8 mouse cellular contexts compared by ENCODE assay signal in genomic region chr4:115057674-115058316, GRCm38 (mm10). TPM values are rescaled to one million over a fixed set of nuclear protein-coding genes. Genes with fewer than 3 reads are reported as not detected.
DNase-seq lines count a peak whose midpoint lies in the region; ATAC-seq and TF ChIP-seq lines count a peak whose summit lies in the region.

No protein-coding gene starts in this region.

- peaks cover 14% of the 10 kb centered on the region for H3K4me1 ChIP-seq in forebrain, embryonic 16.5 days (replicated peaks; ENCODE audit: control insufficient read depth, insufficient read depth, low read length)
- H3K4me1 ChIP-seq in intestine, postnatal 0 days (replicated peaks; ENCODE audit: control insufficient read depth, insufficient read depth, low read length): no peaks in the 10 kb centered on the region
- 0 out of 2 replicates have a peak, but pooled peaks cover under 1% of the 10 kb centered on the region for H3K4me1 ChIP-seq in midbrain, postnatal 0 days (ENCODE audit: insufficient read depth, low read length)

- H3K27me3 ChIP-seq in forebrain, embryonic 16.5 days (replicated peaks; ENCODE audit: control insufficient read depth, insufficient read depth, low read length): peaks cover 63% of the 10 kb centered on the region
- peaks cover 92% of the 10 kb centered on the region for H3K27me3 ChIP-seq in intestine, postnatal 0 days (replicated peaks; ENCODE audit: control insufficient read depth, insufficient read depth, low read length)
- H3K27me3 ChIP-seq in midbrain, postnatal 0 days (ENCODE audit: insufficient read depth, low read length): peaks cover 44% of the 10 kb centered on the region

- no peak for TF ChIP-seq CTCF in intestine, postnatal 0 days (IDR thresholded peaks at IDR 0.05; ENCODE audit: low read depth)
- no peak for TF ChIP-seq CTCF in midbrain, postnatal 0 days (IDR thresholded peaks at IDR 0.05)

- H3K36me3 ChIP-seq in forebrain, embryonic 16.5 days (ENCODE audit: control insufficient read depth, insufficient read depth): no peaks in the 10 kb centered on the region
- H3K36me3 ChIP-seq in intestine, postnatal 0 days (ENCODE audit: control insufficient read depth, insufficient read depth): no peaks in the 10 kb centered on the region
- H3K36me3 ChIP-seq in midbrain, postnatal 0 days (ENCODE audit: insufficient read depth, low read length): no peaks in the 10 kb centered on the region

- peak; percentile 21; the same call in 1 of the 2 replicates for ATAC-seq in forebrain, embryonic 16.5 days
- ATAC-seq in intestine, postnatal 0 days: no peak
- peak; percentile 41; the same call in 1 of the 2 replicates for ATAC-seq in midbrain, postnatal 0 days (ENCODE audit: low FRiP score)

- WGBS in forebrain, embryonic 16.5 days: 1% methylated on average over 33 of the region's 33 CpGs
- 3% methylated on average over 33 of the region's 33 CpGs for WGBS in intestine, postnatal 0 days
- under 1% methylated on average over 33 of the region's 33 CpGs for WGBS in midbrain, postnatal 0 days

- no peak overlapping the region for H3K27ac ChIP-seq in forebrain, embryonic 16.5 days (ENCODE audit: low read length)
- peak overlapping the region; percentile 21 for H3K27ac ChIP-seq in intestine, postnatal 0 days (ENCODE audit: low read depth, low read length)
- H3K27ac ChIP-seq in midbrain, postnatal 0 days (ENCODE audit: low read depth, low read length): peak overlapping the region; percentile 84

- 0 out of 2 replicates have a peak overlapping the region, but pooled peaks have one; percentile 10 for H3K9ac ChIP-seq in forebrain, embryonic 16.5 days (replicated peaks; ENCODE audit: low read depth, low read length)
- H3K9ac ChIP-seq in intestine, postnatal 0 days (ENCODE audit: low read depth, low read length): peak overlapping the region; percentile 0; the same call in 1 of the 2 replicates
- peak overlapping the region; percentile 69 for H3K9ac ChIP-seq in midbrain, postnatal 0 days (replicated peaks; ENCODE audit: low read length, poor library complexity, severe bottlenecking)

- H3K4me3 ChIP-seq in forebrain, embryonic 16.5 days (replicated peaks; ENCODE audit: low read length): peak overlapping the region; percentile 33
- H3K4me3 ChIP-seq in intestine, postnatal 0 days (ENCODE audit: low read depth, low read length): peak overlapping the region; percentile 44
- H3K4me3 ChIP-seq in midbrain, postnatal 0 days (ENCODE audit: low read depth, low read length): peak overlapping the region; percentile 42

- peak; percentile 67 to 71 for DNase-seq in spleen, postnatal 10 days (ENCODE audit: low spot score in 2 of 2)
- DNase-seq in spleen, adult 18-20 months: no peak
- DNase-seq in midbrain, postnatal 0 days (ENCODE audit: low spot score): no peak
- no peak for DNase-seq in frontal cortex, postnatal 10 days (ENCODE audit: low spot score in 2 of 2)
- no peak for DNase-seq in thymus, adult 18-20 months
- no peak for DNase-seq in urinary bladder, postnatal 25 days (ENCODE audit: low spot score)

- no peaks in the 10 kb centered on the region for H3K9me3 ChIP-seq in forebrain, embryonic 16.5 days (ENCODE audit: control insufficient read depth, low read length)
- H3K9me3 ChIP-seq in intestine, postnatal 0 days (ENCODE audit: control insufficient read depth): no peaks in the 10 kb centered on the region
- no peaks in the 10 kb centered on the region for H3K9me3 ChIP-seq in midbrain, postnatal 0 days (ENCODE audit: low read length)

- no peak overlapping the region for H3K4me2 ChIP-seq in forebrain, embryonic 16.5 days (ENCODE audit: low read length)
- peak overlapping the region; percentile 59 for H3K4me2 ChIP-seq in intestine, postnatal 0 days (replicated peaks; ENCODE audit: low read depth)
- H3K4me2 ChIP-seq in midbrain, postnatal 0 days (ENCODE audit: low read depth, low read length, poor library complexity, severe bottlenecking): peak overlapping the region; percentile 46

RNA-seq across cellular contexts. Expression of gene Tal1, which starts 1.6 kb away (rescaled TPM):
- 0.25 and 0.62 TPM in 2 replicates for polyA plus RNA-seq in forebrain, embryonic 16.5 days (2015; fragmentation: Nextera tagmentation; extraction: Ambion mirVana)
- polyA plus RNA-seq in intestine, postnatal 0 days (2015; fragmentation: Nextera tagmentation; extraction: Ambion mirVana): 0.22 and 0.27 TPM in 2 replicates
- total RNA-seq in midbrain, postnatal 0 days (2014; rRNA removed): 64.8 and 73.5 TPM in 2 replicates
- 6.6 and 6.8 TPM in 2 replicates for polyA plus RNA-seq in midbrain, postnatal 0 days (2015; fragmentation: Nextera tagmentation; extraction: Ambion mirVana)

RNA-seq across cellular contexts. Expression of gene Pdzk1ip1, which starts 30.7 kb away (rescaled TPM):
- polyA plus RNA-seq in forebrain, embryonic 16.5 days (2015; fragmentation: Nextera tagmentation; extraction: Ambion mirVana): 0.46 and 1.2 TPM in 2 replicates
- polyA plus RNA-seq in intestine, postnatal 0 days (2015; fragmentation: Nextera tagmentation; extraction: Ambion mirVana): 358 and 402 TPM in 2 replicates
- total RNA-seq in midbrain, postnatal 0 days (2014; rRNA removed): 1.3 and 1.9 TPM in 2 replicates
- polyA plus RNA-seq in midbrain, postnatal 0 days (2015; fragmentation: Nextera tagmentation; extraction: Ambion mirVana): 3.0 and 3.7 TPM in 2 replicates

RNA-seq across cellular contexts. Expression of gene Stil, which starts 57.8 kb away (rescaled TPM):
- 4.9 and 6.4 TPM in 2 replicates for polyA plus RNA-seq in forebrain, embryonic 16.5 days (2015; fragmentation: Nextera tagmentation; extraction: Ambion mirVana)
- 2.4 and 3.3 TPM in 2 replicates for polyA plus RNA-seq in intestine, postnatal 0 days (2015; fragmentation: Nextera tagmentation; extraction: Ambion mirVana)
- 1.9 and 2.6 TPM in 2 replicates for total RNA-seq in midbrain, postnatal 0 days (2014; rRNA removed)
- polyA plus RNA-seq in midbrain, postnatal 0 days (2015; fragmentation: Nextera tagmentation; extraction: Ambion mirVana): 1.4 and 1.8 TPM in 2 replicates

Comparison
In these comparisons a context has a peak if more than half of its experiments do, and no peak if none do; other contexts are left out.
1. DNase-seq: peak in spleen, postnatal 10 days (2 of 2); none in spleen, adult 18-20 months (0 of 2), midbrain, postnatal 0 days (single experiment), frontal cortex, postnatal 10 days (0 of 2), thymus, adult 18-20 months (0 of 2) and urinary bladder, postnatal 25 days (single experiment).
2. H3K9ac ChIP-seq: peak in every context shown above with its lines; median percentile 69 in midbrain, postnatal 0 days; 10 in forebrain, embryonic 16.5 days; 0 in intestine, postnatal 0 days.
3. RNA of gene Pdzk1ip1, which starts 30.7 kb away (polyA plus RNA-seq): 358 to 402 TPM in intestine, postnatal 0 days; 3.0 to 3.7 TPM in midbrain, postnatal 0 days and 0.46 to 1.2 TPM in forebrain, embryonic 16.5 days; every median in the first group is over 10 times any median in the second.
4. Peak in every context shown above with its lines, with median percentiles within 50 percentile points of each other: H3K4me3 ChIP-seq.